Mouse (Mus musculus): Measurements from ENCODE around the gene Mns1. TPM values are rescaled to one million over a fixed set of nuclear protein-coding genes. Genes with fewer than 3 reads are reported as not detected.

Gene Mns1
- polyA plus RNA-seq, 1 experiment from 2014 or later = 13.7 TPM

DNA sequence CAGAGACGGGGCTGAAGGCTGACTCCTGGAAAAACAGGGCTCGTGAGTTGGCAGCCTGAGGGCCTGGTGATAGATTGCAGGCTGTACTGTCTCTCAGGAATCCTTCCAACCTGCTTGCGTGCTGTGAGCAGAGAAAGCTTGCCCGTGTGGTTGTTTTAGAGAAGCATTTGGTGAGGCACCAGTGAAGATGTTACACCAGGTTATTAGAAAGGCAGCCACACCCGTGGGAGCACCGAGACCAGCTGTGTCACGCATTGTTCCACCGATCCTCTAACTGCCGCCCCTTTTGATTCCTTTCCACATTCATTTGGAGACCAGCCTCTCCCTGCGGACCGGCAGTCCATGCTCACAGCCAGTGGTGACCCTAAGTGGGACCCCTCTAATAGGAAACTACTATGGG, 15.5 kb upstream of the Mns1 start:
- H3K9me3 ChIP-seq (ENCODE audit: control insufficient read depth, low read length) = no peaks in the 10 kb centered on the region
- H3K27ac ChIP-seq (ENCODE audit: low read length) = no peak overlapping the region
- no peaks in the 10 kb centered on the region for H3K27me3 ChIP-seq (replicated peaks; ENCODE audit: control insufficient read depth, insufficient read depth, low read length)
- no peak overlapping the region for H3K4me3 ChIP-seq (ENCODE audit: low read length)
- peaks cover 3% of the 10 kb centered on the region; the same call in 1 of the 2 replicates for H3K4me1 ChIP-seq (ENCODE audit: control insufficient read depth, insufficient read depth, low read length)
- no peak for ATAC-seq
- 58% methylated on average over 11 of the region's 11 CpGs for WGBS
- H3K4me2 ChIP-seq (ENCODE audit: low read depth, low read length) = no peak overlapping the region
- H3K36me3 ChIP-seq (ENCODE audit: control insufficient read depth, insufficient read depth, low read length) = no peaks in the 10 kb centered on the region
- no peak overlapping the region for H3K9ac ChIP-seq (ENCODE audit: low read depth, low read length)

DNA sequence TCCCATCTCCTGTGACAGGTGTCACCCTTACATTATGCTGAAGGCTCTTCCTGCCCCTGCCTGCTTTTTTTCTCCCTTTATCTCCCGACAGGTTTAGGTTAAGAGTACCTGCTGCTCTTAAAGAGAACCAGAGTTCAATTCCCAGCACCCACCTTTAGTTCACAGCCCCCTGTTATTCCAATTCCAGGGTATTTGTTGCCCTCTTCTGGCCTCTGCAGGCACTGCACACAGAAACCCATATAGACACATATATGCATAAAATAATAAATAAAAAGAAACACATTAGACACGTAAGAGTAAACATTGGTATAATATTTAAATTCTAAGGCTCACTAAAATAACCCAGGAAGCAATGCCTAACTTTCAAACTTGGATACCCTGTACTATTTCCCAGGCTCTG, 15.1 kb upstream of the Mns1 start:
- 88% methylated on average over 2 of the region's 2 CpGs for WGBS
- H3K4me2 ChIP-seq (ENCODE audit: low read depth, low read length) = no peak overlapping the region
- no peak for ATAC-seq
- peaks cover 3% of the 10 kb centered on the region; the same call in 1 of the 2 replicates for H3K4me1 ChIP-seq (ENCODE audit: control insufficient read depth, insufficient read depth, low read length)
- H3K9ac ChIP-seq (ENCODE audit: low read depth, low read length) = no peak overlapping the region
- no peak overlapping the region for H3K27ac ChIP-seq (ENCODE audit: low read length)
- H3K9me3 ChIP-seq (ENCODE audit: control insufficient read depth, low read length) = no peaks in the 10 kb centered on the region
- H3K36me3 ChIP-seq (ENCODE audit: control insufficient read depth, insufficient read depth, low read length) = no peaks in the 10 kb centered on the region
- H3K4me3 ChIP-seq (ENCODE audit: low read length) = no peak overlapping the region
- no peaks in the 10 kb centered on the region for H3K27me3 ChIP-seq (replicated peaks; ENCODE audit: control insufficient read depth, insufficient read depth, low read length)

DNA sequence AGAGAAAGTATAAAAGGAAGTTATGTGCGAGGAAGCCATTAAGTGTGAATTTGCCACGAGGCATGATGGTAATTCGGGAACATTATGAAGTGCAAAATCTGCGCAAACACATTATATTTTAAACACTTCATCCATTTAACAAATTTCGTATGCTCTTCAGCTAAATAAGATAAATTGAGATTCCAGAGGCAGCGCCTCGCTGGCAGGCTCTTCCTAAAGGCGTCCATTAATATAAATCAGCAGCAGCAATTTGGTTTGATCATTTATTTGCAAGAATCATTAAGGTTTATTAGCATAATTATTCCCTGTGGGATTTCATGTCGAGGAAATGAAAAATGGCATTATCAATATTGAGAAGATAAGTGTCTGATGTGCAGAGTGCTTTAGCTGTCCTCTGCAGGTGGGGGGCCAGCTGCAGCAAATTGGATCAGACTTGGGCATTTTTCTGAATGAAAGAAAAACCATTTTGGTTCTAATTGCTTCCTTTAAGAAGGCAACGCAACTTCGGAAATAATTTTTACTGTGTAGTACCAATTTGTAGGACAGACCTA, 12.4 kb upstream of the Mns1 start:
- Histone ChIP-seq H3K4me2 (ENCODE audit: low read depth, low read length) (no peak overlapping the region), H3K27me3 (replicated peaks; ENCODE audit: control insufficient read depth, insufficient read depth, low read length) (no peaks in the 10 kb centered on the region), H3K4me3 (ENCODE audit: low read length) (no peak overlapping the region), H3K4me1 (ENCODE audit: control insufficient read depth, insufficient read depth, low read length) (peaks cover 3% of the 10 kb centered on the region; the same call in 1 of the 2 replicates), H3K9me3 (ENCODE audit: control insufficient read depth, low read length) (no peaks in the 10 kb centered on the region), H3K27ac (ENCODE audit: low read length) (no peak overlapping the region), H3K9ac (ENCODE audit: low read depth, low read length) (no peak overlapping the region), H3K36me3 (ENCODE audit: control insufficient read depth, insufficient read depth, low read length) (no peaks in the 10 kb centered on the region)
- no peak for ATAC-seq
- 64% methylated on average over 11 of the region's 11 CpGs for WGBS

DNA sequence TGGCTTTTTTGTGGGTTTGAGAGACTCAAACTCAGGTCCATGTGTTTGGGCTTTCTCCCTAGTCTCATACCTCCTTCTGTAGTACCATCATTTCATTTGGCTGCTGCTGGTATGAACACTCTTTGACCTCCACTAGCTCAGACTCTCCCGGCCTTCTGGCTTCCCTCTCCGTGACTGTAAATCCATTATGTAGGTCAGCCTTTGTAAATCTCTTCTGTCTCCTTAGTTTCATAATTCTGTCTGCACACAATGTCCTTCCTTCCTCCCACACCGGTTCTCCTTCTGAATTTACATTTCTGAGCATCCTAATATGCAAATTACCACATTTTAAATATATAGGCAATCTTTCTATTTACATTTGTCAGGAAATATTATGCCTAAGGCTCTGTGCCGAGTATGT, 9.9 kb upstream of the Mns1 start:
- no peak overlapping the region for H3K4me2 ChIP-seq (ENCODE audit: low read depth, low read length)
- H3K36me3 ChIP-seq (ENCODE audit: control insufficient read depth, insufficient read depth, low read length) = no peaks in the 10 kb centered on the region
- H3K27me3 ChIP-seq (replicated peaks; ENCODE audit: control insufficient read depth, insufficient read depth, low read length) = no peaks in the 10 kb centered on the region
- H3K4me3 ChIP-seq (ENCODE audit: low read length) = no peak overlapping the region
- no peak for ATAC-seq
- H3K27ac ChIP-seq (ENCODE audit: low read length) = no peak overlapping the region
- H3K4me1 ChIP-seq (ENCODE audit: control insufficient read depth, insufficient read depth, low read length) = no peaks in the 10 kb centered on the region
- H3K9ac ChIP-seq (ENCODE audit: low read depth, low read length) = no peak overlapping the region
- WGBS = 61% methylated on average over 4 of the region's 4 CpGs
- no peaks in the 10 kb centered on the region for H3K9me3 ChIP-seq (ENCODE audit: control insufficient read depth, low read length)

DNA sequence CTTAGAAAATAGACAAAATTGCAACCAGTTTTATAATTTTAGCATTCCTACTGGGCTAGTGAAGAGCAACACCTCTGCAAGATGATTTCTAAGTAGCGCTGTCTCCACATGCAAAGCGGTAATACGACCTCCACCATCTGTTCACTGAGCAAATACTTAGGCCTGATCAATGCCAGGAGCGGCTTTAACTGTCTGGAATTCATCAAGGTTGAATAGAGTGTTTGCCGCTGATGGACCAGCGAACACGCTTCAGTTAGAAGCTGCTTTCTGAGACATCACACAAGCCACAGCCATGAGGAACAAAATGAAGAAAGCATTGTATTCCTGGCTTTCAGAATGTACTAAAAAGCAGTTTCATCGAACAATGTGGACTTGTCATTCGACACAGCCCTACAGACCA, 2.9 kb upstream of the Mns1 start:
- 64% methylated on average over 9 of the region's 9 CpGs for WGBS

DNA sequence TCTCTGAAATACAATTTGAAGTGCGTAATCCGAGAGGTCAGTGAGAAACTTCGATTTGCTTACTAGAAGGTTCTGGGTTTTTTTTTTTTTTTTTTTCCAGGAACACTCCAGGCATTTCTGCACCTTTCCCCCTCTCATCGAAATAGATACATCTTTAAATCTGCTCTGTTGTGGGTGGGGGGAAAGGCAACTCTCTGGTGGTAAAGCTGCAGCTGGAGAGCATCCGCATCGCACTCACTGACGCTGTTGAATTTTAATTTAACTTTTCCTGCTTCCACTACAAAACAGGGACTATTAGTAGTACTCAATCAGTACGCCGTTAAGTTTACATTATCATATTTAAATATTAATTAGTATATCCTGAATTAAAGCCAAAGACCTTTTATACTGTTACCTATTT, 938 bp downstream of the Mns1 start:
- Histone ChIP-seq H3K27ac (ENCODE audit: low read length) (peak overlapping the region; percentile 28; the same call in 1 of the 2 replicates), H3K27me3 (replicated peaks; ENCODE audit: control insufficient read depth, insufficient read depth, low read length) (no peaks in the 10 kb centered on the region), H3K4me2 (ENCODE audit: low read depth, low read length) (peak overlapping the region; percentile 99), H3K36me3 (ENCODE audit: control insufficient read depth, insufficient read depth, low read length) (no peaks in the 10 kb centered on the region), H3K4me3 (ENCODE audit: low read length) (peak overlapping the region; percentile 79), H3K9ac (ENCODE audit: low read depth, low read length) (peak overlapping the region; percentile 73), H3K4me1 (ENCODE audit: control insufficient read depth, insufficient read depth, low read length) (peaks cover 9% of the 10 kb centered on the region), H3K9me3 (ENCODE audit: control insufficient read depth, low read length) (no peaks in the 10 kb centered on the region)
- WGBS = 3% methylated on average over 9 of the region's 9 CpGs
- ATAC-seq = peak; percentile 2; the same call in 1 of the 2 replicates

More for the DNA sequence above, 2.9 kb upstream of the Mns1 start:
- no peaks in the 10 kb centered on the region for H3K36me3 ChIP-seq (ENCODE audit: control insufficient read depth, insufficient read depth, low read length)
- H3K27me3 ChIP-seq (replicated peaks; ENCODE audit: control insufficient read depth, insufficient read depth, low read length) = no peaks in the 10 kb centered on the region
- H3K4me3 ChIP-seq (ENCODE audit: low read length) = no peak overlapping the region
- no peaks in the 10 kb centered on the region for H3K9me3 ChIP-seq (ENCODE audit: control insufficient read depth, low read length)
- H3K9ac ChIP-seq (ENCODE audit: low read depth, low read length) = peak overlapping the region; percentile 14; the same call in 1 of the 2 replicates
- peaks cover 9% of the 10 kb centered on the region for H3K4me1 ChIP-seq (ENCODE audit: control insufficient read depth, insufficient read depth, low read length)
- no peak overlapping the region for H3K27ac ChIP-seq (ENCODE audit: low read length)
- no peak for ATAC-seq
- H3K4me2 ChIP-seq (ENCODE audit: low read depth, low read length) = no peak overlapping the region

DNA sequence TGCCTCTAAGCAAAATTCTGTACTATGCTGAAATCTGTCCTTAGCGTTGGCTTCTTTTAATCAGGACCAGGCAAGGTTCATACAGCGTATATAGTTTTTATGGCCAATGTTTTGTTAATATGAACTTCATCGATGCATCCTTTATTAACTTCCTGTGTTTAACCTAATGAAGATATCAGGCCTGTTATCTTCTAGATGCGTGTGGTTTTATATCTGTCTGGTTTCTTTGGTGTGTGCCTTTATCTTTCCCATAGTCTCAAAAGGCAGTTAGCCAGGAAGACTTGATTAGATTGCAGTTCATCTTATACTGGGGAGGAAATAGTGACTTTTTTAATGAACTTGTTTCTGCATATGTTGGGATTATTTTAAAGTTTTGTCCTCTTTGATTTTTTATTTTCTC, 2.5 kb downstream of the Mns1 start:
- Histone ChIP-seq H3K9me3 (ENCODE audit: control insufficient read depth, low read length) (no peaks in the 10 kb centered on the region), H3K27ac (ENCODE audit: low read length) (no peak overlapping the region), H3K4me3 (ENCODE audit: low read length) (no peak overlapping the region), H3K36me3 (ENCODE audit: control insufficient read depth, insufficient read depth, low read length) (no peaks in the 10 kb centered on the region), H3K9ac (ENCODE audit: low read depth, low read length) (no peak overlapping the region), H3K27me3 (replicated peaks; ENCODE audit: control insufficient read depth, insufficient read depth, low read length) (no peaks in the 10 kb centered on the region), H3K4me2 (ENCODE audit: low read depth, low read length) (no peak overlapping the region), H3K4me1 (ENCODE audit: control insufficient read depth, insufficient read depth, low read length) (peaks cover 9% of the 10 kb centered on the region)
- WGBS = 91% methylated on average over 4 of the region's 4 CpGs
- ATAC-seq = no peak

DNA sequence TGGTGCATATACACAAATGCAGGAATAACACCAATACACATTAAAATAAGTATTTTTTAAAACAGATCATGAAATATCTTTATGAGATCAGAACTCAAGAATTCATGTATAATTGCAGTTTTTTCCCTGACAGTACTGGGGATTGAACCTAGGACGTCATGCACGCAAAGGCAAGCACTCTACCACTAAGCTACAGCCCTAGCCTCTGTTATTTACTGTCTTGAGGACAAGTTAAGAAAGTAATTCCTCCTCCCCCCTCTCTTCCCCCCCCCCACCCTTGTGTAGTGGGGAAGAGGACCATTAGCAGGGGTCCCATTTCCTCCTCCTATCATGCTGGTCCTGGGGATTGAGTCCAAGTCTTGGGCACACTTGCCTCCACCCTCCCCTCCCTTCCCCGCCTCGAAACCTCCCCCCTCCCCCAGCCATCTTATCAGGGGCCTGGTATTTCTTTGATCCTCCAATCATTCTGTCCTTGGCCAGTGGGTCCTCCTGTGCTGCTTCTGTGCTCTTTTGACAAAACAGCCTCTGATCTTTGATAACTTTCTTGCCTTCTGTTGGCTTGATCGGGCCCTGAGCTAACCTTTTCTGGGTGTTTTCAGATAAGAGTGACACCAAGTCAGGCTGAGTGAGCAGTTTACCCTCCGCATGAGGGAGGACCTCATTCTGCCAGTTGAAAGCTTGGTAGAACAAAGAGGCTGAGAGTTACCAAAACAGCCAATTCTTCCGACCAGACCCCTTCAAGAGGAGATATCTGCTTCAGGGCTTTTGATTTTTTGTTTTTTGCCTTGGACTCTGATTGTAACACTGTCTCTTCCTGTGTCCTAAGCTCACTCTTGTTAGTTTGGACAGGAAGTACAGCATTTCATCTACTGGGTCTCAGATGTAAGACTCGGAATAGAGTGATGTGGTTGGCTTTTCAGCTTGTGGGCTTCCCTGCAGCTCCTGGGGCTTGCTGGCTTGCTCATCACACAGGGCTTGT, 3.4 kb downstream of the Mns1 start:
- 63% methylated on average over 8 of the region's 8 CpGs for WGBS
- Histone ChIP-seq H3K4me2 (ENCODE audit: low read depth, low read length) (no peak overlapping the region), H3K36me3 (ENCODE audit: control insufficient read depth, insufficient read depth, low read length) (no peaks in the 10 kb centered on the region), H3K4me1 (ENCODE audit: control insufficient read depth, insufficient read depth, low read length) (peaks cover 9% of the 10 kb centered on the region), H3K27ac (ENCODE audit: low read length) (no peak overlapping the region), H3K9me3 (ENCODE audit: control insufficient read depth, low read length) (no peaks in the 10 kb centered on the region), H3K27me3 (replicated peaks; ENCODE audit: control insufficient read depth, insufficient read depth, low read length) (no peaks in the 10 kb centered on the region), H3K9ac (ENCODE audit: low read depth, low read length) (no peak overlapping the region), H3K4me3 (ENCODE audit: low read length) (no peak overlapping the region)
- no peak for ATAC-seq

DNA sequence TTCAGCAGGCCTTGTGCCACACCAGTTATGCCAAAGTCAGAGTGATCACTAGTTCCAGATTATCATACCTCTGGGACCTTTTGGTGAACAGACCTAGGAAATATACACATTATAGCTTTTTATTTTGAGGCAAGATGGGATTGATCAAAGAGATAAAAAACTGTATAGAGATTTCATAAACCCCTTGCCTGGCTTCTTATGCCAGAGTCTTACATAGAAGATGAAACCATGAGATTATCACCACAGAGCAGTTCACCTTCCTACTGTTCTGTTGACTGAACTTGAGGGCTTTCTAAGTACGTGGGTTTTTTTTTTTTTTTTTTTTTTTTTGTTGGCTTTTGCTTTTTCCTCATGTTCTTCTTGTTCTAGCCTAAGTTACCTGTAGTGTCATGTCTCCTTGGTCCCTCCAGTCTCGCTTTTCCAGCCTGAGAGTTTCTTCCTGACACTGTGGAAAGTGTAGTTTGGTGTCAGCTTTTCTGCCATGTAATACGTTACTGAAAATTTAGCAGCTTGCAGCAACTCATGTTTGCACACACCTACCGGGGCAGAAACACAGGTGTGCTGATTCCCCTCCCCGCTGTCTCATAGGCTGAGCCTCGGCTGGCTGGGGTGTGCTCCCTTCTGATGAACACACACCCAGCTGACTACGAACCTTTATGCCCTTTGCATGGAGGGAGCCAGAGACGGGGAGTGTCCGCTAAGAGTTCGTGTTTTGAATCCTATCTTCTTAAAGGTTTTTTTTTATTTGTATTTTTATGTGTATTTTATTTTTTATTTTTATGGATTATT, 4.3 kb downstream of the Mns1 start:
- WGBS = 76% methylated on average over 10 of the region's 10 CpGs
- Histone ChIP-seq H3K27ac (ENCODE audit: low read length) (no peak overlapping the region), H3K27me3 (replicated peaks; ENCODE audit: control insufficient read depth, insufficient read depth, low read length) (no peaks in the 10 kb centered on the region)

More for the DNA sequence above, 4.3 kb downstream of the Mns1 start:
- Histone ChIP-seq H3K4me1 (ENCODE audit: control insufficient read depth, insufficient read depth, low read length) (peaks cover 9% of the 10 kb centered on the region), H3K4me2 (ENCODE audit: low read depth, low read length) (no peak overlapping the region), H3K36me3 (ENCODE audit: control insufficient read depth, insufficient read depth, low read length) (no peaks in the 10 kb centered on the region), H3K9ac (ENCODE audit: low read depth, low read length) (no peak overlapping the region), H3K9me3 (ENCODE audit: control insufficient read depth, low read length) (no peaks in the 10 kb centered on the region), H3K4me3 (ENCODE audit: low read length) (no peak overlapping the region)
- no peak for ATAC-seq

All from intestine, embryonic 16.5 days (tissue).